Mouse (Mus musculus): ENCODE results near the gene Whamm.

- TF ChIP-seq CTCF (IDR thresholded peaks at IDR 0.05; ENCODE audit: low read depth, low read length) (no peak), GATA1 (IDR thresholded peaks at IDR 0.05; ENCODE audit: borderline replicate concordance, low read length) (no peak), GATA2 (IDR thresholded peaks at IDR 0.05; ENCODE audit: borderline replicate concordance, low read depth, low read length) (no peak)
These were observed 44.0 kb downstream of the Whamm start for GRCm38 (mm10) chr7:81615031-81615430.

Data from G1E (cell line).